Mouse (Mus musculus) thymus, adult 2 months (tissue): ENCODE measurements around the gene Lin7a.

Experiments
- CTCF ChIP-seq: fragments of 200-500 bp; IDR thresholded peaks from 2 replicates; pipeline ENCODE4 v1.5.1; 2012; ENCODE audit warnings: mild to moderate bottlenecking, control low read depth, low read length, moderate library complexity, borderline replicate concordance; ENCODE audit not compliant: control insufficient read depth, poor library complexity, insufficient read depth; ENCODE audit errors: extremely low read depth
- POLR2A ChIP-seq: fragments of 200-500 bp; IDR thresholded peaks from 2 replicates; pipeline ENCODE4 v1.6.1; 2012; ENCODE audit warnings: mild to moderate bottlenecking, low read length, control low read depth, moderate library complexity; ENCODE audit not compliant: control insufficient read depth, poor library complexity, insufficient read depth; ENCODE audit errors: extremely low read depth

- no peak for TF ChIP-seq CTCF
- no peak for TF ChIP-seq POLR2A
These were observed 24.4 kb upstream of the Lin7a start for GRCm38 (mm10) chr10:107247001-107247670.
